Mouse (Mus musculus): ENCODE results near the gene Stt3a.

GRCm38 (mm10) chr9:36794487-36794886 lies 27.0 kb upstream of the Stt3a start:
- TF ChIP-seq TCF12 (IDR thresholded peaks at IDR 0.05; ENCODE audit: insufficient read depth, poor library complexity, severe bottlenecking) = no peak
- no peak for TF ChIP-seq POLR2A (IDR thresholded peaks at IDR 0.05; ENCODE audit: insufficient read length, low read depth)
- TF ChIP-seq E2F4 (IDR thresholded peaks at IDR 0.05; ENCODE audit: insufficient read depth) = no peak
- no peak for TF ChIP-seq USF1 (IDR thresholded peaks at IDR 0.05; ENCODE audit: low read depth)
